Mouse (Mus musculus): ENCODE data around the gene Fbxo8.

DNA sequence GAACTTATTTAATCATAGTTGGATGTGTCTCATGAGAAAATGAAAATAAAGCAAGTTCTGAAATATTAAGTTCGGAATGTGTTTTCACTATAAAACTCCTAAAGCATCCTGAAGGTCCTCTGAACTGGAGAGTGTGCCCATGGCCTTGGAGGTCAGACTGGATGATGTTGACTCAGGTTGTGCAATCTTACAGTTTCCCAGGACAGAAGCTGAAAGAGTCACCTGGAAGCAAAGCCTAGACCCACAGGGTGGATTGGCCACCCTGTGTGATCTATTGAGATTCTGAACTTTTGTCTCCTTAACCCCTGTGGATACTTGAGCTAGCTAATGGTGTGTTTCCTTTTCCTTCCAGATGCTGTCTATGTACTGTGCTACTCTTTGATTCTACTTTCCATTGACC lies 40.2 kb downstream of the Fbxo8 start:
- TF ChIP-seq POLR2A (IDR thresholded peaks at IDR 0.05; ENCODE audit: borderline replicate concordance, control insufficient read depth, low read depth, low read length) (no peak), CTCF (IDR thresholded peaks at IDR 0.05; ENCODE audit: control insufficient read depth, insufficient read depth, low read length) (no peak)

All from bone marrow, adult 2 months (tissue).